Mouse (Mus musculus): ENCODE measurements around the gene Amer2. TPM values are rescaled to one million over a fixed set of nuclear protein-coding genes. Genes with fewer than 3 reads are reported as not detected.
A peak's percentile ranks its signal among the peaks of the same experiment; 100 is the strongest.

The Amer2 gene
- polyA plus RNA-seq, 1 experiment from 2014 or later, result 4.6 TPM

GRCm38 (mm10) chr14:60388332-60388731 lies 15.3 kb downstream of the Amer2 start:
- Histone ChIP-seq H3K27me3 (no peaks in the 10 kb centered on the region), H3K27ac (no peak overlapping the region), H3K4me2 (no peak overlapping the region), H3K36me3 (no peaks in the 10 kb centered on the region), H3K9me3 (no peaks in the 10 kb centered on the region), H3K4me3 (replicated peaks) (no peak overlapping the region), H3K4me1 (replicated peaks) (no peaks in the 10 kb centered on the region), H3K9ac (replicated peaks) (no peak overlapping the region)
- ATAC-seq (ENCODE audit: insufficient number of reproducible peaks, insufficient read depth, low FRiP score, low TSS enrichment, low read depth), result no peak
- WGBS, result 81% methylated on average over 2 of the region's 2 CpGs

DNA sequence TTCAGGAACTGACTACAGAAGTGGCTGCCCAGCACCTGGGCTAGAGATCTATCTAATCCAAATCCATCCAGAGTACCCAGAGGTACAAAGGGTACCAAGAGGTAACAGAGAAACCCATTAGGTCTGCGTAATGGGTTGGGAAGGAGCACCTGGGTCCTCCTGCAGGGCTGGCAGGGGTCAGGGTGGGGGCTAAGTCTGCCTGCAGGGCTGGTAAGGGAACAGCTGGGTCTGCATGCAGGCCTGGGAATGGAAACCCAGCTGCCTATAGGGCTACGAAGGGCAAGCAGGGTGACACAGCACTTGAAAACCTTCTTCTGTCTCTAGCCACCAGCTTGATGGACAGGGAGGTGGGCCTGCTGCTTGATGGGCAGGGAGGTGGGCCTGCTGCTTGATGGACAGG lies 19.1 kb downstream of the Amer2 start:
- H3K9ac ChIP-seq (replicated peaks), result no peak overlapping the region
- 74% methylated on average over 2 of the region's 2 CpGs for WGBS
- no peaks in the 10 kb centered on the region for H3K9me3 ChIP-seq
- no peak for ATAC-seq (ENCODE audit: insufficient number of reproducible peaks, insufficient read depth, low FRiP score, low TSS enrichment, low read depth)
- no peaks in the 10 kb centered on the region for H3K4me1 ChIP-seq (replicated peaks)
- H3K27ac ChIP-seq, result no peak overlapping the region
- H3K27me3 ChIP-seq, result no peaks in the 10 kb centered on the region
- no peak overlapping the region for H3K4me3 ChIP-seq (replicated peaks)
- H3K36me3 ChIP-seq, result no peaks in the 10 kb centered on the region
- no peak overlapping the region for H3K4me2 ChIP-seq

DNA sequence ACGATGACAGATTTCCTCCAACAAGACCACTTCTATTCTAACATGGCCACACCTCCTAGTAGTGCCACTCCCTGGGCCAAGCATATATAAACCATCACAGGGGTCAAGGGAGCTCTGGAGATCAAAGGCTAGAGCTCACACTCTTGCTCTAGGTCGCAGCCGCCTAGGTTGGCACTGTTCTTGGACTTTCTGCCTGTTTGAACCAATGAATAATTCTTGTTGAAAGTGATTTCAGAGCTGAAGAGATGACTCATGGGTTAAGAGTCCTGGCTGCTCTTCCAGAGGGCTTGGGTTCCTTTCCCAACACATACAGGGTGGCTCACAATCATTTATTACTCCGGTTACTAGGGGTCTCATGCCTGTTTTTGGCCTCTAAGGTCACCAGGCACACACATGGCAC lies 24.3 kb downstream of the Amer2 start:
- ATAC-seq (ENCODE audit: insufficient number of reproducible peaks, insufficient read depth, low FRiP score, low TSS enrichment, low read depth), result no peak
- Histone ChIP-seq H3K4me1 (replicated peaks) (no peaks in the 10 kb centered on the region), H3K27me3 (no peaks in the 10 kb centered on the region; the same call in 1 of the 2 replicates), H3K9me3 (no peaks in the 10 kb centered on the region), H3K36me3 (no peaks in the 10 kb centered on the region), H3K4me2 (no peak overlapping the region), H3K4me3 (replicated peaks) (no peak overlapping the region), H3K9ac (replicated peaks) (no peak overlapping the region), H3K27ac (no peak overlapping the region)
- WGBS, result 81% methylated on average over 4 of the region's 4 CpGs

DNA sequence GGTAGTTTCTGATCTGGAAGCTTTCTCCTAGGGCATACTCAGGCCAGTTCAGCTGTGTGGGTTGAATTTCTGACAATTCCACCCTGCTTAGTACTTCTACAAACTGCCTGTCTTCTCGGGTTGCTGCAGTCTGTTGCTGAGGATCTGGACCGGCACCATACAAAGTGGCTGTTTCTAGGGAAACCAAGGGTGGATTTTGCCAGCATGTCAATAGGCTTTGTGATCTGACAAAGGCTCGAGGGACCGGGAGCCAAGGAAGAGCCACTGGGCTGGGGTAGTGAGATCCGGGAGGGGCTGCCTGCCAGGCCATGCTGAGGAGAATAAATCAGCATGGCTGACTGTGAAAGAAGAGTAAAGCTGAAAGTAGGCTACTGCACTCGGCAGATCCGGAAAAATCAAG lies 25.8 kb downstream of the Amer2 start:
- ATAC-seq (ENCODE audit: insufficient number of reproducible peaks, insufficient read depth, low FRiP score, low TSS enrichment, low read depth), result no peak
- H3K27ac ChIP-seq, result no peak overlapping the region
- H3K4me2 ChIP-seq, result no peak overlapping the region
- H3K27me3 ChIP-seq, result no peaks in the 10 kb centered on the region; the same call in 1 of the 2 replicates
- H3K9me3 ChIP-seq, result no peaks in the 10 kb centered on the region
- H3K4me3 ChIP-seq (replicated peaks), result no peak overlapping the region
- H3K4me1 ChIP-seq (replicated peaks), result no peaks in the 10 kb centered on the region
- no peak overlapping the region for H3K9ac ChIP-seq (replicated peaks)
- 52% methylated on average over 7 of the region's 7 CpGs for WGBS
- H3K36me3 ChIP-seq, result no peaks in the 10 kb centered on the region

DNA sequence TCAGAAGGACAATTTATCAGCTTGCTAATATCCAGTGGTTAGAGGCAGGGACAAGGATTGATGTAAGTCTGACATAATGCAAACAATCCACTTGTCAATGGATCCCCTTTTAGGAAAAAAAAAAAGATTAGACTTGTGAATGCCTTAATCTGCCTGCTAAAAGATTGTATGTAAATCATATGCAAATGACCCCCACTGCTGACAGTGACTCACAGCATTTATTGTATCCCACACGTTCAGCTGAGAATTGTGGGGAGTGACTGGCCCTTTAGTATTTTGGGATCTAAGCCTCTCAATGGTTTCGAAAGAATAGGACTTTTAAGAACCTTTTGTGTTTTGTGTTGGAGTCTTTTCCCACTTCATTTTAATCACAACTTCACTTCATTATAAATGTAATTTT lies 30.2 kb downstream of the Amer2 start:
- no peak overlapping the region for H3K9ac ChIP-seq (replicated peaks)
- H3K4me2 ChIP-seq, result no peak overlapping the region
- no peak for ATAC-seq (ENCODE audit: insufficient number of reproducible peaks, insufficient read depth, low FRiP score, low TSS enrichment, low read depth)
- no peak overlapping the region for H3K4me3 ChIP-seq (replicated peaks)
- H3K27me3 ChIP-seq, result no peaks in the 10 kb centered on the region; the same call in 1 of the 2 replicates
- peaks cover 3% of the 10 kb centered on the region; the same call in 1 of the 2 replicates for H3K4me1 ChIP-seq (replicated peaks)
- no peaks in the 10 kb centered on the region for H3K36me3 ChIP-seq
- no peak overlapping the region for H3K27ac ChIP-seq
- WGBS, result 64% methylated on average over 2 of the region's 2 CpGs
- no peaks in the 10 kb centered on the region for H3K9me3 ChIP-seq

- H3K4me2 ChIP-seq, result no peak overlapping the region
- H3K9me3 ChIP-seq, result no peaks in the 10 kb centered on the region
- 0 out of 2 replicates have a peak overlapping the region, but pooled peaks have one; percentile 12 for H3K27ac ChIP-seq
- H3K36me3 ChIP-seq, result no peaks in the 10 kb centered on the region
- H3K4me1 ChIP-seq (replicated peaks), result peaks cover 17% of the 10 kb centered on the region
- 31% methylated on average over 2 of the region's 2 CpGs for WGBS
- ATAC-seq (ENCODE audit: insufficient number of reproducible peaks, insufficient read depth, low FRiP score, low TSS enrichment, low read depth), result peak; percentile 59; the same call in 1 of the 2 replicates
- H3K9ac ChIP-seq (replicated peaks), result no peak overlapping the region
- H3K27me3 ChIP-seq, result no peaks in the 10 kb centered on the region
- no peak overlapping the region for H3K4me3 ChIP-seq (replicated peaks)
Measured at GRCm38 (mm10) chr14:60405829-60406228, 32.8 kb downstream of the Amer2 start.

DNA sequence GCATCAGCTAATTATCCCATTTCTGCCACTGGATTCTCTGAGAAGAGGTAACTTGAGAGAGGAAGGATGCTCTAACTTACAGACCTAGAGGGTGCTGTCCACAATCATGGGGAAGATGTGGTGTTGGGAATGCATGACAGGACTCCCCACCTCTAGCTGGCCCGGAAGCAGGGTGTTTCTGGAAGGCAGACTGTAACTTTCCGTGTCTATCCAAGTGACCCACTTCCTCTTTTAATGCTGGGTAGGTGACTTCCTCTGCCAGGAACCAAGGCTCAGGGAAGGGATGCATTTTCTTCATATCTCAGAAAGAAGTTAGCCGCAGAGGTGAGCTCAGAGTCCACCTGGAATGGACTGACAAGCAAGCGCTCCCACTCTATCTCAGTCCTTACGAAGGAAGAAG lies 33.5 kb downstream of the Amer2 start:
- H3K4me3 ChIP-seq (replicated peaks), result no peak overlapping the region
- H3K27ac ChIP-seq, result no peak overlapping the region
- no peak overlapping the region for H3K4me2 ChIP-seq
- peaks cover 17% of the 10 kb centered on the region for H3K4me1 ChIP-seq (replicated peaks)
- no peaks in the 10 kb centered on the region for H3K9me3 ChIP-seq
- ATAC-seq (ENCODE audit: insufficient number of reproducible peaks, insufficient read depth, low FRiP score, low TSS enrichment, low read depth), result no peak
- WGBS, result 87% methylated on average over 5 of the region's 5 CpGs
- H3K36me3 ChIP-seq, result no peaks in the 10 kb centered on the region
- no peak overlapping the region for H3K9ac ChIP-seq (replicated peaks)
- H3K27me3 ChIP-seq, result no peaks in the 10 kb centered on the region

DNA sequence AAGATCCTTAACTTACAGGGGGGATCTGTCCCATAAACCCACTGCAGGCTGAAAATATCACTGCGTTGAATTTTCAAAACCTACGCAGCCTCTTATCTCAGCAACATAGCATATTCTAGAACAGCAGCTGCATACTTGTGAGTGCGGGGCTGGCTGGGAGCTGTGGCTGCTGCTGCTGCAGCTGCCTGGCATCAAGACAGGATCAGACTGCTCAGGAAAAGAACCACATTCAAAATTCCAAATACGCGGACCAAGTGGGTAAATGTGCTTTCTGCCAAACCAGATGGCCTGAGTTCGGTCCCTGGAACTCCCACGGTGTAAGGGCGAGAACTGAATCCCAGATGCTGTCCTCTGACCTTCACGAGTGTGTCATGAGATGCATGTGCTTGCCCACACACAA lies 34.3 kb downstream of the Amer2 start:
- Histone ChIP-seq H3K4me2 (no peak overlapping the region), H3K27ac (no peak overlapping the region), H3K9ac (replicated peaks) (no peak overlapping the region), H3K4me3 (replicated peaks) (no peak overlapping the region), H3K36me3 (no peaks in the 10 kb centered on the region), H3K9me3 (no peaks in the 10 kb centered on the region), H3K4me1 (replicated peaks) (peaks cover 17% of the 10 kb centered on the region), H3K27me3 (no peaks in the 10 kb centered on the region)
- no peak for ATAC-seq (ENCODE audit: insufficient number of reproducible peaks, insufficient read depth, low FRiP score, low TSS enrichment, low read depth)
- 68% methylated on average over 9 of the region's 9 CpGs for WGBS

GRCm38 (mm10) chr14:60409702-60410491 lies 36.8 kb downstream of the Amer2 start:
- no peak overlapping the region for H3K9ac ChIP-seq (replicated peaks)
- H3K4me2 ChIP-seq, result peak overlapping the region; percentile 42
- no peaks in the 10 kb centered on the region for H3K36me3 ChIP-seq
- H3K9me3 ChIP-seq, result no peaks in the 10 kb centered on the region
- H3K4me1 ChIP-seq (replicated peaks), result peaks cover 17% of the 10 kb centered on the region
- H3K27ac ChIP-seq, result no peak overlapping the region
- no peaks in the 10 kb centered on the region for H3K27me3 ChIP-seq
- no peak overlapping the region for H3K4me3 ChIP-seq (replicated peaks)
- no peak for ATAC-seq (ENCODE audit: insufficient number of reproducible peaks, insufficient read depth, low FRiP score, low TSS enrichment, low read depth)
- 19% methylated on average over 12 of the region's 12 CpGs for WGBS

DNA sequence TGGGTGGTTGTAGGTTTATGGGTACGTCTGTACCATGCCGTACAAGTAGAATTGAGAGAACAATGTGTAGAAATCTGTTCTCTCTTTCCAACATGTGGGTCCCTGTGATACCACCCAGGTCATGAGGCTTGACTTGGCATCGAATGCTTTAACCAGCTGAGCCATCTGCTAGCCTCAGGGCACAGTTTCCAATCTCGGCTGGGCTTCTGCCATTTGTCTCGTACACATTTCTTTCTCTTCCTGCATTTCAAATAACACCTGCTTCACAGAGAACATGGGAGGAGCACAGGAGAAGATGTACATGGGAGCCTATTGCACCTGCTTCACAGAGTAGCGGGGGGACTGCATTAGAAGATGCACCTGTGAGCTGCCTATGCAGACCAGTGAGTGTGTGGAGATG lies 38.2 kb downstream of the Amer2 start:
- no peak for ATAC-seq (ENCODE audit: insufficient number of reproducible peaks, insufficient read depth, low FRiP score, low TSS enrichment, low read depth)
- Histone ChIP-seq H3K9me3 (no peaks in the 10 kb centered on the region), H3K4me3 (replicated peaks) (no peak overlapping the region)

GRCm38 (mm10) chr14:60414691-60415090 lies 41.6 kb downstream of the Amer2 start:
- H3K27ac ChIP-seq, result no peak overlapping the region
- no peak overlapping the region for H3K4me3 ChIP-seq (replicated peaks)
- no peak overlapping the region for H3K9ac ChIP-seq (replicated peaks)
- WGBS, result 82% methylated on average over 8 of the region's 8 CpGs
- H3K9me3 ChIP-seq, result no peaks in the 10 kb centered on the region
- H3K27me3 ChIP-seq, result no peaks in the 10 kb centered on the region
- no peak overlapping the region for H3K4me2 ChIP-seq
- H3K36me3 ChIP-seq, result no peaks in the 10 kb centered on the region
- no peak for ATAC-seq (ENCODE audit: insufficient number of reproducible peaks, insufficient read depth, low FRiP score, low TSS enrichment, low read depth)
- H3K4me1 ChIP-seq (replicated peaks), result peaks cover 6% of the 10 kb centered on the region

More for the DNA sequence above, 38.2 kb downstream of the Amer2 start:
- Histone ChIP-seq H3K27me3 (no peaks in the 10 kb centered on the region), H3K4me1 (replicated peaks) (peaks cover 17% of the 10 kb centered on the region), H3K36me3 (no peaks in the 10 kb centered on the region), H3K27ac (no peak overlapping the region), H3K4me2 (no peak overlapping the region), H3K9ac (replicated peaks) (no peak overlapping the region)
- 78% methylated on average over 6 of the region's 6 CpGs for WGBS

DNA sequence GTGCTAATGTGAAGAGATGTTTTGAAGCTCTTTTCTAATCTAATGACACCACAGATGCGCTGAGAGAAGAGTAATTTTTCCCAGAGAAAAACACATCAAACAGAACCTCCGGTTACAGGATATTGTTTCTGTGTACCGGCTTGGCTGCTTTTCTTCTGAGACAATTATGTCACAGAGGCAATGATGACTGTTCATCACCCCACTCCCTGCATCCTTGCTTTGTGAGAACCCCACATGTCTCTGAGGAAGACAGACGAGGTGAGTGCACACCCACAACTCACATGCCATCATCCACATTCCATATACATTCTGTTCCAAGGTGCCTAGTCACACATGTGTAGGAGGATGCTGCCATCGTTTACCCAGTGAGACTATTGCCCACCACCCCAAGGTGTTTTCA lies 44.9 kb downstream of the Amer2 start:
- no peak overlapping the region for H3K27ac ChIP-seq
- ATAC-seq (ENCODE audit: insufficient number of reproducible peaks, insufficient read depth, low FRiP score, low TSS enrichment, low read depth), result no peak
- no peak overlapping the region for H3K4me3 ChIP-seq (replicated peaks)
- no peaks in the 10 kb centered on the region for H3K27me3 ChIP-seq
- 84% methylated on average over 5 of the region's 5 CpGs for WGBS
- H3K9me3 ChIP-seq, result no peaks in the 10 kb centered on the region
- no peaks in the 10 kb centered on the region for H3K36me3 ChIP-seq
- H3K9ac ChIP-seq (replicated peaks), result no peak overlapping the region
- no peaks in the 10 kb centered on the region for H3K4me1 ChIP-seq (replicated peaks)
- H3K4me2 ChIP-seq, result no peak overlapping the region

Measured in limb, embryonic 12.5 days (tissue).